Mouse (Mus musculus) limb, embryonic 11.5 days (tissue): ENCODE results near the gene Fxr2. TPM values are rescaled to one million over a fixed set of nuclear protein-coding genes. Genes with fewer than 3 reads are reported as not detected.

Experiments
- ATAC-seq: fragments of 200-750 bp; cut with Nextera tagmentation; 2 replicates; pipeline ENCODE4 v1.8.0; 2017; ENCODE audit warnings: low read depth; ENCODE audit not compliant: insufficient number of reproducible peaks, low FRiP score, low TSS enrichment
- DNase-seq: peaks from one replicate; pipeline ENCODE4 v3.0.0-alpha.2; 2015; ENCODE audit warnings: low spot score
- H3K27ac ChIP-seq: fragments of 300-500 bp; sonication (generic); replicated peaks from 2 replicates; pipeline ENCODE4 v1.5.1; 2014; ENCODE audit warnings: low read depth, mild to moderate bottlenecking, low read length
- H3K27me3 ChIP-seq: fragments of 300-500 bp; sonication (generic); 2 replicates; pipeline ENCODE4 v1.6.1; 2014; ENCODE audit warnings: mild to moderate bottlenecking, low read length, mixed read lengths; ENCODE audit not compliant: control insufficient read depth, insufficient read depth
- H3K36me3 ChIP-seq: fragments of 300-500 bp; sonication (generic); 2 replicates; pipeline ENCODE4 v1.6.1; 2014; ENCODE audit warnings: mild to moderate bottlenecking, low read length, moderate library complexity, mixed read lengths; ENCODE audit not compliant: control insufficient read depth, insufficient read depth
- H3K4me1 ChIP-seq: fragments of 300-500 bp; sonication (generic); 2 replicates; pipeline ENCODE4 v1.6.1; 2014; ENCODE audit warnings: low read length, mixed read lengths; ENCODE audit not compliant: control insufficient read depth, insufficient read depth
- H3K4me2 ChIP-seq: fragments of 300-500 bp; sonication (generic); 2 replicates; pipeline ENCODE4 v1.6.1; 2014; ENCODE audit warnings: low read depth, mild to moderate bottlenecking, moderate library complexity; ENCODE audit not compliant: severe bottlenecking
- H3K4me3 ChIP-seq: fragments of 300-500 bp; sonication (generic); 2 replicates; pipeline ENCODE4 v1.5.1; 2014; ENCODE audit warnings: low read depth, low read length
- H3K9ac ChIP-seq: fragments of 300-500 bp; sonication (generic); 2 replicates; pipeline ENCODE4 v1.6.1; 2014; ENCODE audit warnings: mild to moderate bottlenecking, low read length
- H3K9me3 ChIP-seq: fragments of 300-500 bp; sonication (generic); 2 replicates; pipeline ENCODE4 v1.6.1; 2016; ENCODE audit warnings: low read length; ENCODE audit not compliant: control insufficient read depth
- WGBS: fragments of 180-500 bp; shearing (Covaris S2); extraction: QIAGEN DNeasy Blood & Tissue Kit; methylation state at CpG from one replicate; pipeline ENCODE4 v1.1.7; 2014; 5-methylcytosine and 5-hydroxymethylcytosine counted together
- polyA plus RNA-seq: library from polyadenylated mRNA; unstranded; fragments of >200 nt; fragmentation: Nextera tagmentation; extraction: Ambion mirVana; gene quantifications from 2 replicates; pipeline ENCODE4 v1.2.1, GENCODE M21; 2014

Fxr2 gene
- polyA plus RNA-seq, 1 experiment from 2014 or later: 37.5 TPM

GRCm38 (mm10) chr11:69592799-69593198 lies 40.0 kb upstream of the Fxr2 start:
- Histone ChIP-seq H3K4me3 (no peak overlapping the region), H3K4me1 (no peaks in the 10 kb centered on the region), H3K27me3 (no peaks in the 10 kb centered on the region), H3K4me2 (no peak overlapping the region), H3K9me3 (no peaks in the 10 kb centered on the region), H3K27ac (no peak overlapping the region), H3K9ac (no peak overlapping the region), H3K36me3 (peaks cover 39% of the 10 kb centered on the region)
- no peak for ATAC-seq
- WGBS: 90% methylated on average over 4 of the region's 4 CpGs
- DNase-seq: no peak

GRCm38 (mm10) chr11:69594853-69595252 lies 37.9 kb upstream of the Fxr2 start:
- no peaks in the 10 kb centered on the region for H3K9me3 ChIP-seq
- 98% methylated on average over 6 of the region's 6 CpGs for WGBS
- H3K4me2 ChIP-seq: no peak overlapping the region
- H3K4me3 ChIP-seq: no peak overlapping the region
- ATAC-seq (no peak), DNase-seq (no peak)
- peaks cover 22% of the 10 kb centered on the region for H3K36me3 ChIP-seq
- H3K27me3 ChIP-seq: no peaks in the 10 kb centered on the region
- H3K27ac ChIP-seq: no peak overlapping the region
- peaks cover 6% of the 10 kb centered on the region for H3K4me1 ChIP-seq
- no peak overlapping the region for H3K9ac ChIP-seq

- Histone ChIP-seq H3K4me3 (no peak overlapping the region), H3K9me3 (no peaks in the 10 kb centered on the region), H3K4me1 (peaks cover 17% of the 10 kb centered on the region), H3K27ac (no peak overlapping the region), H3K36me3 (no peaks in the 10 kb centered on the region), H3K4me2 (peak overlapping the region; percentile 31; the same call in 1 of the 2 replicates), H3K27me3 (peaks cover 3% of the 10 kb centered on the region; the same call in 1 of the 2 replicates), H3K9ac (no peak overlapping the region)
- 9% methylated on average over 9 of the region's 9 CpGs for WGBS
- ATAC-seq: no peak
- no peak for DNase-seq
Measured at GRCm38 (mm10) chr11:69599436-69599835, 33.4 kb upstream of the Fxr2 start.

GRCm38 (mm10) chr11:69600098-69600497 lies 32.7 kb upstream of the Fxr2 start:
- H3K27ac ChIP-seq: no peak overlapping the region
- peak overlapping the region; percentile 31; the same call in 1 of the 2 replicates for H3K4me2 ChIP-seq
- peaks cover 7% of the 10 kb centered on the region; the same call in 1 of the 2 replicates for H3K27me3 ChIP-seq
- no peak overlapping the region for H3K4me3 ChIP-seq
- H3K9me3 ChIP-seq: no peaks in the 10 kb centered on the region
- ATAC-seq (no peak), DNase-seq (peak; percentile 63)
- H3K4me1 ChIP-seq: peaks cover 23% of the 10 kb centered on the region
- H3K9ac ChIP-seq: peak overlapping the region; percentile 30; the same call in 1 of the 2 replicates
- H3K36me3 ChIP-seq: no peaks in the 10 kb centered on the region
- 16% methylated on average over 6 of the region's 6 CpGs for WGBS

- Histone ChIP-seq H3K27me3 (peaks cover 11% of the 10 kb centered on the region; the same call in 1 of the 2 replicates), H3K4me2 (no peak overlapping the region), H3K4me3 (no peak overlapping the region), H3K36me3 (no peaks in the 10 kb centered on the region), H3K27ac (no peak overlapping the region), H3K9me3 (no peaks in the 10 kb centered on the region), H3K9ac (no peak overlapping the region), H3K4me1 (peaks cover 23% of the 10 kb centered on the region)
- ATAC-seq (no peak), DNase-seq (no peak)
- 91% methylated on average over 3 of the region's 3 CpGs for WGBS
Measured at GRCm38 (mm10) chr11:69601768-69602167, 31.0 kb upstream of the Fxr2 start.

GRCm38 (mm10) chr11:69603516-69603915 lies 29.3 kb upstream of the Fxr2 start:
- Histone ChIP-seq H3K9me3 (no peaks in the 10 kb centered on the region), H3K9ac (no peak overlapping the region), H3K4me2 (no peak overlapping the region), H3K36me3 (no peaks in the 10 kb centered on the region), H3K4me1 (peaks cover 23% of the 10 kb centered on the region), H3K27me3 (peaks cover 11% of the 10 kb centered on the region; the same call in 1 of the 2 replicates), H3K27ac (no peak overlapping the region), H3K4me3 (no peak overlapping the region)
- DNase-seq (no peak), ATAC-seq (no peak)
- WGBS: 84% methylated on average over 8 of the region's 8 CpGs

- peak overlapping the region; percentile 99 for H3K4me2 ChIP-seq
- no peaks in the 10 kb centered on the region for H3K36me3 ChIP-seq
- no peak overlapping the region; the same call in 1 of the 2 replicates for H3K9ac ChIP-seq
- peak overlapping the region; percentile 44 for H3K4me3 ChIP-seq
- peaks cover 21% of the 10 kb centered on the region for H3K4me1 ChIP-seq
- H3K9me3 ChIP-seq: no peaks in the 10 kb centered on the region
- no peak overlapping the region for H3K27ac ChIP-seq
- ATAC-seq (no peak), DNase-seq (no peak)
- peaks cover 11% of the 10 kb centered on the region; the same call in 1 of the 2 replicates for H3K27me3 ChIP-seq
- WGBS: 68% methylated on average over 3 of the region's 3 CpGs
Measured at GRCm38 (mm10) chr11:69604347-69604746, 28.4 kb upstream of the Fxr2 start.

- Histone ChIP-seq H3K9me3 (no peaks in the 10 kb centered on the region), H3K27me3 (peaks cover 11% of the 10 kb centered on the region; the same call in 1 of the 2 replicates), H3K36me3 (no peaks in the 10 kb centered on the region), H3K9ac (peak overlapping the region; percentile 67), H3K27ac (no peak overlapping the region), H3K4me1 (peaks cover 15% of the 10 kb centered on the region), H3K4me3 (peak overlapping the region; percentile 44), H3K4me2 (peak overlapping the region; percentile 99)
- DNase-seq (peak; percentile 43), ATAC-seq (0 out of 2 replicates have a peak, but pooled peaks have one; percentile 11)
- under 1% methylated on average over 61 of the region's 73 CpGs for WGBS
Measured at GRCm38 (mm10) chr11:69604795-69605664, 27.8 kb upstream of the Fxr2 start.
